Mouse (Mus musculus): Measurements from ENCODE around the gene Ift122. TPM values are rescaled to one million over a fixed set of nuclear protein-coding genes. Genes with fewer than 3 reads are reported as not detected.

Ift122 gene
- total RNA-seq, 2 experiments from 2014 or later: 30.2 to 30.5 TPM

DNA sequence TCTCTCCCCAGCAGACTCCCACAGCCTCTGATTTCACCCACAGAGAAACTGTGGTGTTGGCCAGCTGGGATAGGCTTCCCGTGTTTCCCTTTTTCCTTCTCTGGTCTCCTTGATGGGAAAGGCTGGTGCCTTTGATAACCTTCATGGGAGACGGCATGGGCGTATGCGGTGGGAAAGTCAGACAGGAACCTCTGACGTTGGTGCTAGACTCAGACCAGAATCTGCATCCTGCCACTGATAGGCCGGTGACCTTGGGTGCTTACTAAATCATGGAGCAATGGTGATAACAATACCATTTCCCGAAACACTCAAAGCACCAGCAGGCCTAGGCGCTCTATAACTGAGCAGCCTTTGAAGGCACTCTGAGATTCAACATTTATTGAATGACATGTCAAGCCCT is 27.5 kb downstream of the Ift122 start:
- intact Hi-C loops (cut with DNase I): no loop called here
- no peak for DNase-seq (ENCODE audit: extremely low spot score in 1 of 2, low spot score in 2 of 2)

- DNase-seq (ENCODE audit: extremely low spot score in 1 of 2, low spot score in 2 of 2): no peak
- intact Hi-C loops (cut with DNase I): no loop called here
Observed at GRCm38 (mm10) chr6:115884018-115884417, 30.7 kb downstream of the Ift122 start.

GRCm38 (mm10) chr6:115886894-115887293 is 33.6 kb downstream of the Ift122 start:
- intact Hi-C loops (cut with DNase I): no loop called here
- DNase-seq (ENCODE audit: extremely low spot score in 1 of 2, low spot score in 2 of 2): no peak

GRCm38 (mm10) chr6:115888296-115888695 is 35.0 kb downstream of the Ift122 start:
- no peak for DNase-seq (ENCODE audit: extremely low spot score in 1 of 2, low spot score in 2 of 2)
- intact Hi-C loops (cut with DNase I): no loop called here

GRCm38 (mm10) chr6:115890601-115891000 is 37.3 kb downstream of the Ift122 start:
- intact Hi-C loops (cut with DNase I): no loop called here
- DNase-seq (ENCODE audit: extremely low spot score in 1 of 2, low spot score in 2 of 2): no peak

- intact Hi-C loops (cut with DNase I): no loop called here
- peak; percentile 57 to 64 for DNase-seq (ENCODE audit: extremely low spot score in 1 of 2, low spot score in 2 of 2)
Observed at GRCm38 (mm10) chr6:115891061-115891460, 37.8 kb downstream of the Ift122 start.

- intact Hi-C loops (cut with DNase I): no loop called here
- DNase-seq (ENCODE audit: extremely low spot score in 1 of 2, low spot score in 2 of 2): peak; percentile 89 to 91
Observed at GRCm38 (mm10) chr6:115891497-115892061, 38.3 kb downstream of the Ift122 start.

DNA sequence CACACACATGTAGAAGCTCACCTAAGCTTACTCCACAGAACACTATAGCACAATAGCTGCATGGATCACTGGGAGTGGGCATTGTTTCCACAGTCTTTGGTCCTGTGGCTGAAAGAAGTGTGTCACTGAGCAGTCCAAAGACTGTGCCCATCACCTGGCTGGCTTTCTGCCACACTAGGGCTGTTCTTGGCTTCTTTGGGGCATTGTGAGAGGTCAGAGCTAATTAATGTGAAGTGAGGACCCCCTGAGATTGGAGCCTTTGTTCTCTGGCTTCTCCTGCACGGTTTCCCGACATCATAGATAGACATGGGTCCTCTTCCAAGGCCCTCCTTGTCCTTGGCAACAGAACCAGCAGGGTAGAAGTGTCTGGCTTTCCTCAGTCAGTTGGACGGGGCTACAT is 39.1 kb downstream of the Ift122 start:
- DNase-seq (ENCODE audit: extremely low spot score in 1 of 2, low spot score in 2 of 2): no peak
- intact Hi-C loops (cut with DNase I): no loop called here

DNA sequence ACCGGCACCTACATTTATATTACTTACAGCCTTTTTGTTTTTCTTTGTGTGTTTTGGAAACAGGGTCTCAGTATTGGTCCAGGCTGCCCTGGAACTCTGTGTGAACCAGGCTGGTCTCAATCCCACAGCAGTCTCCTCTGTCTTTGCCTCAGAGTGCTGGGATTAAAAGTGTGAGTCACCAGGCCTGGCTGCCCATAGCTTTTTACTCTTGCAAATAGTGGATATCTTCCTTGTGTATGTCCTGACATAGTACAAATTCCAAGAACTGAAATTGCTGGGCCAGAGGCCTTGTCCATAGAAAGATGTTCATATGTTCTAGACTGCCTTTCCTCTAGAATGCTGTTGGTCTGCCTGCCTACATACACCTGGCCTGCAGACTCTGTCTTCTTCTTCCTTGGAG is 43.1 kb downstream of the Ift122 start:
- intact Hi-C loops (cut with DNase I): loop anchor here (5.0 kb wide), 1 partner anchor 241 kb away; no protein-coding TSS in a partner anchor
- no peak for DNase-seq (ENCODE audit: extremely low spot score in 1 of 2, low spot score in 2 of 2)

GRCm38 (mm10) chr6:115897117-115897516 is 43.8 kb downstream of the Ift122 start:
- intact Hi-C loops (cut with DNase I): loop anchor here (5.0 kb wide), 1 partner anchor 240 kb away; no protein-coding TSS in a partner anchor
- no peak for DNase-seq (ENCODE audit: extremely low spot score in 1 of 2, low spot score in 2 of 2)

- intact Hi-C loops (cut with DNase I): loop anchor here (5.0 kb wide), 1 partner anchor 239 kb away; no protein-coding TSS in a partner anchor
- DNase-seq (ENCODE audit: extremely low spot score in 1 of 2, low spot score in 2 of 2): no peak
Observed at GRCm38 (mm10) chr6:115897926-115898520, 44.8 kb downstream of the Ift122 start.

DNA sequence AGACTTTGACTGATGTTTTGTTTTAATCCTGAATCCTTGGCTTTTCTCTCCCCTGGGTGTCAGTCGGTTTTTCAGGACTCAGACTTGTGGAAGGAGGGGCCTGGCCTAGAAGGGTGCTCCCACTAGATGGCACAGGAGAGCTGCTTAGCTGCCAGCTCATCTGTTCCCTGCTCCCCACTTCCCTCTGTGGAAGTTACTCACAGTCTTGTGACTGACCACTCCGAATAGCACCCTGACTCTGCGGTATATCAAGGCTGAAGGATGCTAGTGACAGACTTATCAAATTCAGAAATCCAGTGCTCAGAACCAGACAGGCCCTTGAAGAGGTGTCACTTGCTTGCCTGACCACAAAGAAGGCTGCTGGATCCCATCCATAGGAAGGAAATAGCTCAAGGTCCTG is 47.8 kb downstream of the Ift122 start:
- intact Hi-C loops (cut with DNase I): loop anchor here (2.0 kb wide), 2 partner anchors 92 to 106 kb away; no protein-coding TSS in a partner anchor
- peak; percentile 77 to 82 for DNase-seq (ENCODE audit: extremely low spot score in 1 of 2, low spot score in 2 of 2)

DNA sequence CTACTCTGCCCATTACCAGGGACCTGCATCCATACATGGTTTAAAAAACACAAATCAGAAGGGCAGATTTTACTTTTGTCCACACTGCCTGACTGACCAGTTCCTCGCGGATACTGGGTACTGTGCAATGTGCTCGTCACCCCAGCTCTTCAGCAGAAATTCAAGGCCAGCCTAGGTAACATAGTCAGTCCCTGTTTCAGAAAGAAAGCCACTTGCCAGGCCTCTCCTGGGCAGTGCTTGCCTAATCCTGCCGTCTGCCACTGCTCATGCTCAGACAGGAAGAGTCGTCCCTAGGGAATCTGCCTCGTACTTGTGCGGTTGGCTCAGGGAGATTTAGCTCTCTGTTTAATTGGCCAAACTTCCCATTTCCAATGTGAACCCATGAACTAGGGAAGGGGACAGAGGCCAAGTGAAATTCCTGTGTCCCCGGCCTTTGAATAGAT is 48.2 kb downstream of the Ift122 start:
- DNase-seq (ENCODE audit: extremely low spot score in 1 of 2, low spot score in 2 of 2): no peak
- intact Hi-C loops (cut with DNase I): loop anchor here (2.0 kb wide), 2 partner anchors 91 to 105 kb away; no protein-coding TSS in a partner anchor

DNA sequence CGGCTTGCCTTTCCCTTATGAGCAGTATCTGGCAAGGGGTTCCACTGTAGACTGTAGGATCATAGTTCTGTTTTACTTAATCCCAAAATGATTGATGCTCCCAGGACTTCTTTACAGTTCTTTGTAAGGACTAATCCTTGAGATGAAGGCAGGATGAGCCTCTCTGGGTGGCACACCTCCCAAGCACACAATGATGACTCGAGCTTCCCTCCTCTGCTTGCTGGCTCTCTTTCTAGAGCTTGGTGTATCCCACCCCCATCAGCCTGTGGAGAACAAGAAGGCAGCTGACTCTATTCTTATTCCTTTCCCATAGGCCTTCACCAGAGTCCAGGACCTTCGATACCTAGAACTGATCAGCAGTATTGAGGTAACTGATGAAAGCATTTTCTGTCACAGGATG is 49.3 kb downstream of the Ift122 start:
- intact Hi-C loops (cut with DNase I): no loop called here
- DNase-seq (ENCODE audit: extremely low spot score in 1 of 2, low spot score in 2 of 2): no peak

GRCm38 (mm10) chr6:115905568-115905967 is 52.3 kb downstream of the Ift122 start:
- no peak for DNase-seq (ENCODE audit: extremely low spot score in 1 of 2, low spot score in 2 of 2)
- intact Hi-C loops (cut with DNase I): no loop called here

DNA sequence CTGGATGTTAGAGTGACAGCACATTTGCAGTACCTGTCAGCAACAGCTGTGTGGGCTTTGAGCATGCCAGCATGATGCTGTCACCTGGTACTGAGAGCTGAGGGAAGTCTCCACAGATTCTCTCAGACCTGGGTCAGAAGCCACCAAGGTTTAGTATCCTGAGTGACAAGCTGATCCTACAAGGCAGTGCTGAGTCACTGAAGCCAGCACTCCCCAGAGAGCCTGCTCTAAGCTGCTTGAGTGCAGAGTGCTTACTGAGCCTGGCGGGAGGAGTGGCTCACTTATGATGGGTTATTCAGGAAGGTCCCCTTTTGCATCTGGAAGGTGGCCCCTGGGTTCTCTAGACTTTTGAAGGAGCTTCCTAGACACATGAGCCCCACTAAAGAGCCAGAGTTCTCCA is 53.2 kb downstream of the Ift122 start:
- intact Hi-C loops (cut with DNase I): no loop called here

GRCm38 (mm10) chr6:115906871-115907270 is 53.6 kb downstream of the Ift122 start:
- intact Hi-C loops (cut with DNase I): no loop called here

More for the DNA sequence above, 53.2 kb downstream of the Ift122 start:
- no peak for DNase-seq (ENCODE audit: extremely low spot score in 1 of 2, low spot score in 2 of 2)

GRCm38 (mm10) chr6:115908421-115908982 is 55.2 kb downstream of the Ift122 start:
- intact Hi-C loops (cut with DNase I): no loop called here
- no peak for DNase-seq (ENCODE audit: extremely low spot score in 1 of 2, low spot score in 2 of 2)

More at GRCm38 (mm10) chr6:115906871-115907270, 53.6 kb downstream of the Ift122 start:
- no peak for DNase-seq (ENCODE audit: extremely low spot score in 1 of 2, low spot score in 2 of 2)

DNA sequence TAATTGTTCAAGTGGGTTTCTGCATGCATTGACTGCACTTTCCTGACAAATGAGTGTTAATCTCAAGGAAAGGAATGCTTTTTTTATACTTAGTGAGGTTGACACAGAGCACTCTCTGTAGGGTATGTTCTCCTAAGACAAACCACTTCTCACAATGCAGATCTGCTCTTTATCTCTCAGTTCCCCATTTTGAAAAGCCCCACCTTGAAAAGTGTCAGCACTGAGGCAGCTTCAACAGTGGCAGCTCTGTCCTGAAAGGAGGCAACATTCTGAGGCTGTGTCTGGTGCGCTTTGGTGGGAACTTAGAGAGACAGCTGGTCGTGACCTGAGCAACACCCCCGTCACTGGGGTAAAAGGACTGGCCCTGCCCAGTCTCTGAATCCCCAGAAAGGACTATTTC is 55.8 kb downstream of the Ift122 start:
- intact Hi-C loops (cut with DNase I): no loop called here
- DNase-seq (ENCODE audit: extremely low spot score in 1 of 2, low spot score in 2 of 2): no peak

- intact Hi-C loops (cut with DNase I): no loop called here
- peak in 1 of 2 experiments; percentile 83 for DNase-seq (ENCODE audit: extremely low spot score in 1 of 2, low spot score in 2 of 2)
Observed at GRCm38 (mm10) chr6:115909940-115910339, 56.7 kb downstream of the Ift122 start.

All from left cerebral cortex, postnatal 10 days (tissue).